Mouse (Mus musculus) layer of hippocampus, postnatal 10 days (tissue): ENCODE results near the gene Eef1e1. TPM values are rescaled to one million over a fixed set of nuclear protein-coding genes. Genes with fewer than 3 reads are reported as not detected.
"Not testable (repeated sequence)": the region's sequence is repeated elsewhere in the genome, so short reads cannot be mapped to it uniquely, and the experiment has no call there.

Experiments
- DNase-seq, 2 experiments: peaks; one replicate each; pipeline ENCODE4 v3.0.0; 2021; ENCODE audit warnings: low spot score in 2 of 2
- long read RNA-seq: library from polyadenylated mRNA; stranded (forward); transcript quantifications from one replicate; pipeline ENCODE4 v2.0.0, GENCODE M21; 2023
- total RNA-seq, 2 experiments: library from RNA; stranded (reverse); gene quantifications; 2 replicates each; pipeline ENCODE4 v1.2.3; 2021

Eef1e1 gene
- 10 to 100 TPM; 43.7 to 47.2 TPM for total RNA-seq
- long read RNA-seq, transcript Eef1e1-201 (4 exons, 2,553 nt): major isoform, 102 of 134 reads
- long read RNA-seq, partial matches to known transcripts: 28 of 134 reads
- long read RNA-seq, other reads (novel, unspliced or antisense): 4 of 134 reads

DNA sequence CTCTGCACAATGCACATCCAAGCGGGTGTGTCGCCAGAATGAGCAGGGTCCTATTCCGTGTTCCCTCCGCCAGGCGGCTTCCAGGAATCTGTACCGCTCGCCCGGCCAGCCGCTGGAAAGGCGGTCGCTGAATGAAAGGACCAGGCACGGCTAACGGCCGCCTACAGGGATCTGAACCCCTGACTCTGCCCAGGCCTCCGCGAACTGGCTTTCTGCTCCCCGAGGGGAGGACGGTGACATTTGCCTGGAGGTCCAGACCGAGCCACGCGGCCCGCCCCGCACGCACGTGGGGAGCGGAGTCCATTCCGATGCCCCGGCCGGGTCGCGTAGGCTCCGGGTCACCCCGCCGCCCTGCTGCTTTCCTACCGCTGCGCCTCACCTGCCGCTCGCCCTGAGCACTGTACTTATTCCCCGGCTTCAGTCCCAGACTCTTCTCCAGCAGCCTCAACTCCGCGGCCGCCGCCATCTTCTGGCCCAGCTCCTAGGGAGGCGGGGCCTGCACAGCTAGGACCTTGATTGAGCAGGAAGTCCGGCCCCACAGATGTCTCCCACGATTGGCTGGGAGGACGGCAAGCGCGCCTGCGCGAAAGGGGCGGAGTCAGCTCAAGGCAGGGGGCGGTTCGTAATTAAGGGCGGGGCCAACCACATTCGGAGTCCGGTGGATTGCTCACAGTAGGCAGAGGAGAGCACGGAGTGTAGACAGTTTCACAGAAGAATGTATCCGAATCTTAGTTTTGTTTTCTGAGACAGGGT lies at the start of gene Eef1e1:
TSS of gene Eef1e1 (minus strand) at position 531 of the 753 bp plus-strand sequence.
- peak; percentile 92 to 95 for DNase-seq

DNA sequence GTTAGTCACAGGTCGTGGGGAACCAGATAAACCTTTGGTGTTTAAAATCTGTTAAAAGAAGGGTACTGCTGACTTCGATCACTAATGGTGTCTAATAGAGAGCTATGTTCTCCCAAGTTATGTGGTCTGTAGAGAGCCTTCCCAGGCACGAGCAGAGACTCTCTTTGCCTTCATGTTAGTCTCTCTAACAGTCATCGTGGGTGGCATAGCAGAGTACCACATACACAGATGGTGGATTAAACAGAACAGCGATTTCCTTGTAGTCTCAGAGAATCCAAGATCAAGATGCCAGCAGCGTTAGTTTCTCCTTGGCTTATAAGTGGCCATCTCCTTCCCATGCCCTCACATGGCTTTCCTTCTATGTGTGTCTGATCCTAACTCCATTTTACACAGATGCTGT lies 32.0 kb upstream of the Eef1e1 start:
- no peak for DNase-seq

DNA sequence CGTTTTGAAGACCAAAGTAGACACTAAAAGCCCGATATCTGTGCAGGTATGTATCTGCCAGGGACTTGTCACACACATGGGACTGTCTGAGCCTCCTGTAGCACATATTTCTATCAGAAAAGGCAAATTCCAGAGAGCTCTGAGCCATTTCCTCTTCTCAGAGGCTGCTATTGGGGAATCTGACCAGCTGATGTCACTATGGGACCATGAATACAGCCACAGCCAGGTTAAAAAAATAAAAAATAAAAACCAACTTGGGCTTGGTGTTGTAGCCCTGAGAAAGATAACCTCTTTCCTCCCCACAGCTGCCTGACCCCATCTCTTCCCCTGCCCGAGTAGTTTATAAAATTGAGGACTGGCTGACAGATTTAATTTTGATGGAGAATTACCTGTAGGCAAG lies 31.2 kb upstream of the Eef1e1 start:
- DNase-seq: peak; percentile 49 to 58

GRCm38 (mm10) chr13:38688761-38689160 lies 29.9 kb upstream of the Eef1e1 start:
- no peak for DNase-seq

- no peak for DNase-seq
Measured at GRCm38 (mm10) chr13:38672336-38672735, 13.5 kb upstream of the Eef1e1 start.

- DNase-seq: not testable (repeated sequence)
Measured at GRCm38 (mm10) chr13:38671451-38671850, 12.6 kb upstream of the Eef1e1 start.

- DNase-seq: no peak
Measured at GRCm38 (mm10) chr13:38670051-38670450, 11.2 kb upstream of the Eef1e1 start.

DNA sequence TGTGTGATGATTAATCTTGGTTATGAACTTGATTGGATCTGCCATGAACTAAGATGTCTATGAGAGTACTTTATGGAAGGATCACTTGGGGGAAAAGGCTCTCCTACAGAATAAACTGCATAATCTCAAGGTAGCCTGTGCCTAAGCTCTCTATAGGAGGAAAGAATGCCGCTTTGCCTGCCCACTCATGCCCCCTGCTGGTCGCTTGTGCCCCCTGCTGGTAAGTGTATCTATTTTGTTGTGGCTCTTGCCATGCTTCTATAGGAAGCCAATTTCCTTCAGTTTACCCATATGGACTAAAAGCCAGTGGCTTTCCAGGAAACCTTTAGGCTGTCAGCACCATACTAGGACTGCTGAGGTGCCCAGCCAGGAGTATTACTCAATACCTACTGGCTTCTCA lies 9.7 kb upstream of the Eef1e1 start:
- DNase-seq: no peak

GRCm38 (mm10) chr13:38664753-38665152 lies 5.9 kb upstream of the Eef1e1 start:
- DNase-seq: no peak

GRCm38 (mm10) chr13:38659524-38660136 lies 772 bp upstream of the Eef1e1 start:
- no peak for DNase-seq

- DNase-seq: no peak
Measured at GRCm38 (mm10) chr13:38657865-38658264, 993 bp downstream of the Eef1e1 start.

DNA sequence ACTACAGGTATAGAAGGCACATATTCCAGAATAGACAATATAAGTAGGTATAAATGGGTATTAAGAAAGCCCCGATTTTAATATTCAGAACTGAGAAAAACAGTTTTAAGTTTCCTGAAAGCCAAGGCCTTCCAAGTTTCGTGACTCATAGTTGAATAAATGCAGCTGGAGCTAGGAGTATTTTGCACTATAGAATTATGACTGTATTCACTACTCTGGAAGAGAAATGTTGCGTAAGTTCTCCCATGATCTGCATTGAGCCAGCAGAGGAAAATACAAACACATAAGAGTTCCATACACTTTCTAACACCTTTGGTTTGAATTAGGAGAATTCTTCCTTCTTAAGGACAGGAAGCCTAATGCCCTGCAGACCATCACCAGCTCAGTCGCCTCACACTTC lies 8.6 kb downstream of the Eef1e1 start:
- DNase-seq: no peak

DNA sequence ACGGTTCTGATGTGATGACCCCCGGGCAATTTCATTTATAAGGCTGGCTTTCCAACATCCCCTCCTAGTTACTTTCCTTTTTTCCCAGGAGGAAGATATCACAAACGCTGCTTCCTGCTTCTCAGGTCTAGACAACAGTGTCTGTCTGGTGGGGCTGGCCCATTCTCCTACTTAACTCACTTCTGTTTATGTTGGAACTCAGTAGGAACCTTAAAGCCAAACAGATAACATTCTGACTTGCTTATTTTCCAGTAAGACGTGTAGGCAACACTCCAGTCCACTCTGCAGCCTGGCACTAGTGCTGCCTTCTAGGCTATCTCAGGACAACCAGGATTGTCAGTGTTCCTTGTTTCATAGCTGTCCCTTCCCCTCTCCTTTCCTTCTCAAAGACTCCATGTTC lies 9.8 kb downstream of the Eef1e1 start:
- DNase-seq: no peak

DNA sequence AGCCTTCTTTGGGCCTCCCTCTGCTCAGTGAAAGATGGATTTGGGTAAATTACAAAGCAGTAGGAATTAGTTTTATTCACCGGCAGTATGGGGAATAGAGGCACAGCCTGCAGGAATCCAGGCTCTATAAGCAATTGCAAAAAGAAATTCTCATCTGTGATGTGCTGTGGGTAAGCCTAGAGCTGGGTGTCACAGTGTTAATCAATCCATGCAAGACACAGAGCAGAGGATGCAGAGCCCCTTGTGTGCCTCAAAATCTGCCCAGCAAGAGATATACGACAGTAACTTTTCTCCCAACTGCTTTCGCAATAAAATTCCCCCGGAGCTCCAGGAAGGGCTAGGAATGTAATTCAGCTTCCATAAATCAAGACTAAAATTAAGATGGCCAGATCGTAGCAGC lies 17.4 kb downstream of the Eef1e1 start:
- DNase-seq: no peak

GRCm38 (mm10) chr13:38640961-38641360 lies 17.9 kb downstream of the Eef1e1 start:
- no peak for DNase-seq

DNA sequence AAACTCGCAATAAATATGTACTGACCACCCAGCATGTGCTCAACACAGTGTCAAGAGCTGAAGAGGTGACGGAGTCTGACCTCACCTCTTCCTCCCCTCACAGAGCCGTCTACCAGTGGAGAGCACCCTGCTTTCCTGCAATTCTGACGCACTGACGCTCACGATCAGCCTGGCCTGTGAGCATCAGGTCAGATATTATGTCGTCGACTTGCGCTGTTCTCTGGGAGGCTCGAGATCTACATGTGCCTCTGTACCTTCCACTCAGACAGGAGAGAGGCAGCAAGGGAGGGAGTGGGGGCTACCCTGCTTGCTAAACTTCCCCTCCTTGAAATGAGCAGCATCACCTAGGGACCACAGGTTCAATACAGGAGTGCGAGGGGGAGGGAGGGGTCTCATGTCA lies 20.2 kb downstream of the Eef1e1 start:
- DNase-seq: no peak

DNA sequence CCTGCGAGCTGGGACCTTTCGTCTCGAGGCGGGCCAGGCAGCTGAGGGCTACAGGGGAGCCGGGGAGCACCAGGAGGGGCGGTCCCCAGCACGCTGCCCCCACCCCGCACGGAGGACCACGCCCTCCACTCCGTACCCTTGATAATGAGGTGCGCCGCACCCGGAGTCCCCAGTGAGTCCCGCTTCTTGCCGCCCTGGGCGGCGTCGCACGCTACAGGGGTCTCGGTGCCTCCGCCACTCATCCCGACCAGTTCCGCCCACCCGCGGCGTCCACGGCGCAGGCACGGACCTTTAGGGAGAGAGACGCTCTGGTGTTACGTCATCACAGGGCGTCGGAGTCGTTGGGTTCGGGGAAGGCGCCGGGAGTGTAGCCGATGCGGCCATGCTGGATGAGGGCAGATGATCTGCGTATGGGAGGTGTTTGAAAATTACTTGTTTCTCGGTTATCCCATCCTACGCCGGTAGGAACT lies 24.0 kb downstream of the Eef1e1 start, which contains the start of gene Bloc1s5:
TSS of gene Bloc1s5 (minus strand) at position 310 of the 470 bp plus-strand sequence.
- DNase-seq: peak; percentile 96

DNA sequence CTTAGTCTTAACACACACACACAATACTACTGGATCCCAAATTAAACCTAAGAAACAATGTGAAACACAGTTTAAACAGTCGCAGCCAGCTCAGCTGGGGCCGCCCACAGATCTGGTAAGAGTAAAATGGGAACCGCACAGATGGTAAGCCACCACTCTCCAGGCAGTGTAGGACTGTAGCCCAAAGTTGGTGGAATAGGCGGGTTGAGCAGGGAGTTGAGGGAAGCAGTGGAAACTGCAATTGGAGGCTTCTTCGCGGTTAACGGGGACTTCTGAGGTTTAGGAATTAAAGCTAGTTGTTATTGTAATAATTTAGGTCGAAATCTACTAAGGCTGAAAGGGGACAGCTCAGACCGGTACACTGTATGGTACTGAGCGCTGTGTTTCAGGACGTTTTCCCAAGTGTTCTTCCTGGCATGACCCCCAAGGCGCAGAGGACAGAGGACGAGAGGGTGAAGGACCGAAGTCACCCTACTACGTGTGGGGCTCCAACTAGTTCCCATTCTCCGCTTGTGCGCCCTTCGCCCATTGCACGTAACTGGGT lies 24.5 kb downstream of the Eef1e1 start:
- peak; percentile 40 to 57 for DNase-seq

DNA sequence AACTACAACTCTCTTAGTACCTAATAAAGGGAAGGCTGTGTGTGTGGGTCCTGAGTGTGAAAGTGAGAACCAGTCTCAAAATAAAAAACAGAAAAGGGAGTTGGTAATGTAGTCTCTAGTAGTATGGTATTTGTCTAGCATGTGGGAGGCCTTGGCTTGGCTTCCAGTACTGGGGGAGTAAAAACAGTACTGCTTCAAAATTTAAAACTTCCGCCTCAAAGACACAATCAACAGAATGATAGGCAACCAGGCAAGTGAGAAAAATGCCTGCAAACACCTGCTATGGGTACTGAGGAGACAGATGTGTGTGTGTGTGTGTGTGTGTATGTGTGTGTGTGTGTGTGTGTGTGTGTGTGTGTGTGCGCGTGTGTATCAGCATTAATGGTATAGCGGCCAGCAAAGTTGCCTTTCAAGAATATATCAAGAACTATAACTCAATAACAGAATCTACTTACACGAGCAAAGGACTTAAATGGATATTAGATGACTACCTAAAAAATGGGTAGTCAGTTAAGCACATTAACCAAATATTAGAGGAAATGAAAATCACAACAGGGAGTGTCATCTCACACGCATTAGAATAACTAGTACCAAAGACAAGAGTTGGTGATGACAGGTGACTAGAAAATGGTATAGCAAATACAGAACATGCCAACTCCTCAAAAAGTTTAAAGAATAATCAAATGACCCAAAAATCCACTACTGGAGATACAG lies 25.4 kb downstream of the Eef1e1 start:
- DNase-seq: no peak

GRCm38 (mm10) chr13:38632556-38632955 lies 26.3 kb downstream of the Eef1e1 start:
- DNase-seq: no peak

GRCm38 (mm10) chr13:38626229-38626525 lies 32.7 kb downstream of the Eef1e1 start:
- DNase-seq: no peak
